Mouse (Mus musculus) brain, embryonic 14.5 days (tissue): ENCODE data around the gene Gstm6.

Experiments used
- CTCF ChIP-seq: fragments of 200-500 bp; IDR thresholded peaks from 2 replicates; pipeline ENCODE4 v1.5.1; 2012; ENCODE audit warnings: inconsistent platforms, mild to moderate bottlenecking, moderate library complexity, borderline replicate concordance; ENCODE audit not compliant: insufficient read depth, insufficient read length; ENCODE audit errors: extremely low read depth
- POLR2A ChIP-seq: fragments of 200-500 bp; IDR thresholded peaks from 2 replicates; pipeline ENCODE4 v1.6.1; 2012; ENCODE audit warnings: mild to moderate bottlenecking, inconsistent platforms, borderline replicate concordance; ENCODE audit not compliant: poor library complexity, insufficient read depth, insufficient read length, severe bottlenecking; ENCODE audit errors: extremely low read depth

DNA sequence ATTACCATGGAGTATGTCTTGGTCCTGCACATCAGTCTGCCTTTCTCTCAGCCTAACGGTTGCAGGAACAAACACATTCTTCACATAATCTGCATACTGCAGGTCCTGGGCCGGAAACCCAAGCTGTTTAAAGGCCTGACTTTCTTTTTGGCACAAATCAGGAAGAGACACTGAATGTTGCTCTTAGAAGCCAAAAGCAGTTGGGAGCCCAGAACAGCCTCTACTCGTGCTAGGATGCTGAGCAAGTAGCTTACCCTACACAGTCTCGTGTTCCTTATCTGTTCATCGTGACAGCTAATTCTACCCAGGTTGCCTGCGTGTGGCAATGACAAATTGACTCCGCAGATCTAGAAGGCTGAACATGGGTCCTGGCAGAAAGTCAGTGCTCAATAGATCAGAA, 3.0 kb downstream of the Gstm6 start:
- TF ChIP-seq CTCF (no peak), POLR2A (no peak)
